Mouse (Mus musculus): Measurements from ENCODE around the gene Fam107b. TPM values are rescaled to one million over a fixed set of nuclear protein-coding genes. Genes with fewer than 3 reads are reported as not detected.

Fam107b gene
- polyA plus RNA-seq, 1 experiment: 39.0 TPM

GRCm38 (mm10) chr2:3629741-3630140 lies 59.5 kb downstream of the Fam107b start:
- Histone ChIP-seq H3K27ac (ENCODE audit: insufficient read depth, low read depth, low read length) (no peak overlapping the region), H3K4me1 (ENCODE audit: control insufficient read depth, insufficient read depth, low read length) (peaks cover 16% of the 10 kb centered on the region), H3K4me3 (ENCODE audit: insufficient read depth, low read length) (no peak overlapping the region)
- peak; percentile 39 for TF ChIP-seq CTCF (IDR thresholded peaks at IDR 0.05; ENCODE audit: low read depth, low read length)
- no peak for TF ChIP-seq POLR2A (IDR thresholded peaks at IDR 0.05; ENCODE audit: borderline replicate concordance, low read depth, low read length)

GRCm38 (mm10) chr2:3630769-3631477 lies 60.6 kb downstream of the Fam107b start:
- TF ChIP-seq POLR2A (IDR thresholded peaks at IDR 0.05; ENCODE audit: borderline replicate concordance, low read depth, low read length): no peak
- no peak for TF ChIP-seq CTCF (IDR thresholded peaks at IDR 0.05; ENCODE audit: low read depth, low read length)
- H3K27ac ChIP-seq (ENCODE audit: insufficient read depth, low read depth, low read length): no peak overlapping the region
- no peak overlapping the region for H3K4me3 ChIP-seq (ENCODE audit: insufficient read depth, low read length)
- H3K4me1 ChIP-seq (ENCODE audit: control insufficient read depth, insufficient read depth, low read length): peaks cover 16% of the 10 kb centered on the region

DNA sequence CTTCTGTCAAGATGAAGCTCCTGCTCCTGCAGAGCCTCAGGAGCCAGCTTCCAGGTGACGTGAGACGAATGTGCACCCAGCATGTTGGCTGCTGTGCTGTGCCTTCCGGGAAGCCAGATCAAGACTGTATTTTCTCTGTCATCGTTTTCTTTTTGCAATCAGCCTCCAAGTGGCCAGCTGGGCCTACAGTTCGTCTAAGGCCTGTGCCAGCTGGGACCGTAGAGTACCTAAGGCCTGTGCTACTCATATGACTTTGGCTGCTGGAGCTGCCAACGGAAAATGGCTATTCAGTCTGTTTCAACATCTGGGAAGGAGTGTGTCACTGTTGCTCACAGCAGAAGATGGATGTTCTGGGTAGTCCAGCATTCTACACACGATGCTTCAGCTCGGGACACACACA lies 62.8 kb downstream of the Fam107b start:
- H3K4me3 ChIP-seq (ENCODE audit: insufficient read depth, low read length): no peak overlapping the region
- H3K4me1 ChIP-seq (ENCODE audit: control insufficient read depth, insufficient read depth, low read length): peaks cover 16% of the 10 kb centered on the region
- no peak overlapping the region for H3K27ac ChIP-seq (ENCODE audit: insufficient read depth, low read depth, low read length)
- TF ChIP-seq CTCF (IDR thresholded peaks at IDR 0.05; ENCODE audit: low read depth, low read length) (no peak), POLR2A (IDR thresholded peaks at IDR 0.05; ENCODE audit: borderline replicate concordance, low read depth, low read length) (no peak)

DNA sequence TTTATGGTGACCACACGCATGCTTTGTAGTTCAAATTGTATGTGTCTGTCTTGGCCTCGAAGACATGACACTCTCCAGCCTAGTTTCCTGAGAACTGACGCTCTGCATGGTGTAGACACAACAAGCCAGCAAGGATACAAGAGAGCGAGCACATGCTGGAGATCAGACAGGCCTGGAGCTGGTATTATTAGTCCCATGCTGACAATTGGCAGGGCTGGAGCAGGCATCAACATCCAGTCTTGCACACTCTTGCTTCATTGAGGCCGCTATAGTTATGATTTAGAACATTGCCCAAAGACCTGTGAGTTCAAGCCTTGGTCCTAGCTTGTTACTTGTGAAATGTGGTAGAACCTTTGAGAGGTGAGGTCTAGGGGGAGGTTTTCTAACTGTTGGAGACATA lies 66.5 kb downstream of the Fam107b start:
- TF ChIP-seq CTCF (IDR thresholded peaks at IDR 0.05; ENCODE audit: low read depth, low read length) (no peak), POLR2A (IDR thresholded peaks at IDR 0.05; ENCODE audit: borderline replicate concordance, low read depth, low read length) (no peak)
- Histone ChIP-seq H3K4me3 (ENCODE audit: insufficient read depth, low read length) (no peak overlapping the region), H3K27ac (ENCODE audit: insufficient read depth, low read depth, low read length) (no peak overlapping the region), H3K4me1 (ENCODE audit: control insufficient read depth, insufficient read depth, low read length) (peaks cover 10% of the 10 kb centered on the region)

DNA sequence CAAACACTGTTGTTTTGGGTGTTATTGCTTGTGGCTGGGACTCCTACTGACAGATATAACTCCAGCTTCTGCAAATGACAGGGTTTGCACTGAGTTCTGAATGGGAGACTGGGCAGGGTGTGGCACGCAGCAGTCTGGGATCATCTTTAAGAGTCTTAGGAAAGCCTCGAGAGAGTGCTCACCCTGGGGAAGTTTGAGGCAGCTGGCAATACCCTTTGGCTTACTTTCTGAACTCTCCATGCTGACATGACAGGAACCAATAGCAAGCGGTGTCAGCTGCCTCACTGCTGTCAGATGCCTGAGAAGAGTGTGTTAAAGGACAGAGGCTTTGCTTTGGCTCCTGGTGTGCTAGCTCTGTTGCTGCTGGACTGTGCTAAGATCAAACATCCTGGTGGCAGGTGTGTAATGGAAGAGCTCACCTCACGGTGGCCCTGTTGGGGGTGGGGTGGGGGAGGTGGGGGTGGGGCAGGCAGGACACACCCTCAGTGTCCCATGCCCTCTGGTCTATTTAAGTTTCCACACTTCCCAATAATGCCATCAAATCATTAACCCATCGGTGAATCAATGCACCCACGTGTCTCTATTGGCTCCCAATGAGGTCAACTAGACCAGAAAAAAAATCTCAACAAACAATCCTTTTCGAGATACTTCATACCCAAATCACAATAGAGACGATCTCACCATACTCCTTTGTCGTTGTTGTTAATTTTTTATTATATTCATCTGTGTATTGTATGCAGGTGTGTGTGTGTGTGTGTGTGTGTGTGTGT lies 70.9 kb downstream of the Fam107b start:
- no peak overlapping the region for H3K27ac ChIP-seq (ENCODE audit: insufficient read depth, low read depth, low read length)
- H3K4me1 ChIP-seq (ENCODE audit: control insufficient read depth, insufficient read depth, low read length): peaks cover 14% of the 10 kb centered on the region
- H3K4me3 ChIP-seq (ENCODE audit: insufficient read depth, low read length): no peak overlapping the region
- TF ChIP-seq CTCF (IDR thresholded peaks at IDR 0.05; ENCODE audit: low read depth, low read length) (no peak), POLR2A (IDR thresholded peaks at IDR 0.05; ENCODE audit: borderline replicate concordance, low read depth, low read length) (no peak)

DNA sequence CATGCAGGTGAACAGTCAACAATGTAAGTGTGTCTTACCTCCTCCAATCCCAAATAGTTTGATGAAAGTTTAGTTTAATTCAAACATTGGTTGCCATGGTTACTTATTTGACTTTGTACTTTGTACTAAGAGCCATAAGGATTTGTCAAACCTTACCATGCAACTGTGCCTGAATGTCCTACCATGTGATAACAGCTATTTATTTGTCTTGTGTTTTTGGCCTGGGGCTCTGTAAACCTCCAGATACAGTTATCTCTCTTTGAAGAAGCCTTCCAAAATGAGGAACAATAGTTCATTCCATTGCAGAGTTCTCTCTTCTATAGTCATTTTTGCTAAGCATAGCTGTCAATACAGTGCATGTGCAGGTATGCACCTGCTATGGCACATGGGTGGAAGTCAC lies 72.7 kb downstream of the Fam107b start:
- Histone ChIP-seq H3K4me1 (ENCODE audit: control insufficient read depth, insufficient read depth, low read length) (peaks cover 14% of the 10 kb centered on the region), H3K4me3 (ENCODE audit: insufficient read depth, low read length) (no peak overlapping the region), H3K27ac (ENCODE audit: insufficient read depth, low read depth, low read length) (no peak overlapping the region)
- TF ChIP-seq POLR2A (IDR thresholded peaks at IDR 0.05; ENCODE audit: borderline replicate concordance, low read depth, low read length) (no peak), CTCF (IDR thresholded peaks at IDR 0.05; ENCODE audit: low read depth, low read length) (no peak)

- Histone ChIP-seq H3K4me3 (ENCODE audit: insufficient read depth, low read length) (no peak overlapping the region), H3K4me1 (ENCODE audit: control insufficient read depth, insufficient read depth, low read length) (peaks cover 14% of the 10 kb centered on the region), H3K27ac (ENCODE audit: insufficient read depth, low read depth, low read length) (0 out of 2 replicates have a peak overlapping the region, but pooled peaks have one; percentile 28)
- TF ChIP-seq POLR2A (IDR thresholded peaks at IDR 0.05; ENCODE audit: borderline replicate concordance, low read depth, low read length): no peak
- no peak for TF ChIP-seq CTCF (IDR thresholded peaks at IDR 0.05; ENCODE audit: low read depth, low read length)
Measured at GRCm38 (mm10) chr2:3645741-3646140, 75.5 kb downstream of the Fam107b start.

- peaks cover 12% of the 10 kb centered on the region for H3K4me1 ChIP-seq (ENCODE audit: control insufficient read depth, insufficient read depth, low read length)
- no peak overlapping the region for H3K4me3 ChIP-seq (ENCODE audit: insufficient read depth, low read length)
- TF ChIP-seq CTCF (IDR thresholded peaks at IDR 0.05; ENCODE audit: low read depth, low read length): no peak
- TF ChIP-seq POLR2A (IDR thresholded peaks at IDR 0.05; ENCODE audit: borderline replicate concordance, low read depth, low read length): no peak
- H3K27ac ChIP-seq (ENCODE audit: insufficient read depth, low read depth, low read length): no peak overlapping the region
Measured at GRCm38 (mm10) chr2:3649171-3649570, 78.9 kb downstream of the Fam107b start.

DNA sequence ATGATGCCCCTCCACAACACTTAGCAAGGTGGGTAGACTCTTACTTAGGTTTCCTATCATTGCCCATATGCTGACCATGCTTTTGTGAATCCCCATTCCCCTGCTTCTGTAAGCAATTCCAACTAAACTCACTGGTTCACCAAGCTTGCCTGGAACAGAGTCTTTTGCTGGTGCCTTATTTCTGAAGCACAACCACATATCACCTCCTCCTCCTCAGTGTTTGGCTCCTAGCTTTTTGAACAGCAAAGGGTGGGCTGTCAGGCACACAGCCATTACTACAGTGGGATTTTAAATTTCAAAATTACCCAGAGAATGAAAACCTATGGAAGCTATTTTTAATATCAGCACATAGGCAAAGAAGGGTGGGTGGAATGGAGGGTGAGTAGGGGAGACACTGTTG lies 84.3 kb downstream of the Fam107b start:
- Histone ChIP-seq H3K4me3 (ENCODE audit: insufficient read depth, low read length) (no peak overlapping the region), H3K27ac (ENCODE audit: insufficient read depth, low read depth, low read length) (no peak overlapping the region), H3K4me1 (ENCODE audit: control insufficient read depth, insufficient read depth, low read length) (peaks cover 35% of the 10 kb centered on the region)
- TF ChIP-seq POLR2A (IDR thresholded peaks at IDR 0.05; ENCODE audit: borderline replicate concordance, low read depth, low read length) (no peak), CTCF (IDR thresholded peaks at IDR 0.05; ENCODE audit: low read depth, low read length) (no peak)

GRCm38 (mm10) chr2:3656091-3656490 lies 85.8 kb downstream of the Fam107b start:
- Histone ChIP-seq H3K27ac (ENCODE audit: insufficient read depth, low read depth, low read length) (peak overlapping the region; percentile 96), H3K4me1 (ENCODE audit: control insufficient read depth, insufficient read depth, low read length) (peaks cover 44% of the 10 kb centered on the region), H3K4me3 (ENCODE audit: insufficient read depth, low read length) (no peak overlapping the region)
- TF ChIP-seq POLR2A (IDR thresholded peaks at IDR 0.05; ENCODE audit: borderline replicate concordance, low read depth, low read length): no peak
- no peak for TF ChIP-seq CTCF (IDR thresholded peaks at IDR 0.05; ENCODE audit: low read depth, low read length)

All from bone marrow macrophage, adult 2 months (primary cell).